Mouse (Mus musculus): ENCODE data around the gene Vmn1r143. TPM values are rescaled to one million over a fixed set of nuclear protein-coding genes. Genes with fewer than 3 reads are reported as not detected.
"Not testable (repeated sequence)": the region's sequence is repeated elsewhere in the genome, so short reads cannot be mapped to it uniquely, and the experiment has no call there.

Gene Vmn1r143
- polyA plus RNA-seq (2016; fragmentation: Nextera tagmentation; extraction: Ambion mirVana): not detected in 2 replicates

GRCm38 (mm10) chr7:22189077-22189476 is at the start of gene Vmn1r143:
Vmn1r143 (plus strand) TSS chr7:22189377.
- not testable (repeated sequence) for H3K9ac ChIP-seq; H3K4me3 ChIP-seq; H3K4me2 ChIP-seq (replicated peaks); ATAC-seq (ENCODE audit: insufficient number of reproducible peaks, insufficient read depth, low FRiP score, low TSS enrichment); H3K36me3 ChIP-seq; H3K9me3 ChIP-seq; H3K4me1 ChIP-seq; H3K27ac ChIP-seq; H3K27me3 ChIP-seq
- no CpG with 5 or more reads among the region's 3 CpGs for WGBS

- H3K27ac ChIP-seq; H3K9me3 ChIP-seq; H3K9ac ChIP-seq; H3K4me1 ChIP-seq; H3K36me3 ChIP-seq; ATAC-seq (ENCODE audit: insufficient number of reproducible peaks, insufficient read depth, low FRiP score, low TSS enrichment); H3K27me3 ChIP-seq; H3K4me2 ChIP-seq (replicated peaks); H3K4me3 ChIP-seq: not testable (repeated sequence)
- WGBS: no CpG with 5 or more reads among the region's 3 CpGs
Observed at GRCm38 (mm10) chr7:22163935-22164334, 25.2 kb upstream of the Vmn1r143 start, which contains the start of gene Vmn1r142. Vmn1r142 (minus strand) TSS chr7:22164035.

- not testable (repeated sequence) for H3K9ac ChIP-seq; H3K4me3 ChIP-seq; H3K36me3 ChIP-seq; H3K27me3 ChIP-seq; H3K9me3 ChIP-seq; ATAC-seq (ENCODE audit: insufficient number of reproducible peaks, insufficient read depth, low FRiP score, low TSS enrichment); H3K4me1 ChIP-seq; H3K4me2 ChIP-seq (replicated peaks); H3K27ac ChIP-seq
- whole genome bisulfite sequencing: no CpG with 5 or more reads among the region's 2 CpGs
Observed at GRCm38 (mm10) chr7:22201164-22201563, 12.0 kb downstream of the Vmn1r143 start, which contains the start of gene Gm8653. Gm8653 (minus strand) TSS chr7:22201264.

- H3K27ac ChIP-seq; H3K4me3 ChIP-seq; ATAC-seq (ENCODE audit: insufficient number of reproducible peaks, insufficient read depth, low FRiP score, low TSS enrichment); H3K9me3 ChIP-seq; H3K36me3 ChIP-seq; H3K4me2 ChIP-seq (replicated peaks); H3K27me3 ChIP-seq; H3K9ac ChIP-seq; H3K4me1 ChIP-seq: not testable (repeated sequence)
- 19% methylated on average over 2 of the region's 2 CpGs for WGBS
Observed at GRCm38 (mm10) chr7:22229384-22229783, 40.2 kb downstream of the Vmn1r143 start, which contains the start of gene Gm8453. Gm8453 (minus strand) TSS chr7:22229484.

Other genes with a start within 250 kb of the Vmn1r143 start
- not detected in 2 replicates for gene Vmn1r137, start 194.8 kb upstream of the Vmn1r143 start, polyA plus RNA-seq (2016; fragmentation: Nextera tagmentation; extraction: Ambion mirVana)
- gene Vmn1r138, start 160.5 kb upstream of the Vmn1r143 start, polyA plus RNA-seq (2016; fragmentation: Nextera tagmentation; extraction: Ambion mirVana): not detected in 2 replicates
- gene Gm6176, start 133.1 kb upstream of the Vmn1r143 start, polyA plus RNA-seq (2016; fragmentation: Nextera tagmentation; extraction: Ambion mirVana): not detected in 2 replicates
- gene Vmn1r139, start 120.3 kb upstream of the Vmn1r143 start, polyA plus RNA-seq (2016; fragmentation: Nextera tagmentation; extraction: Ambion mirVana): not detected in 2 replicates
- gene Gm16451, start 71.1 kb upstream of the Vmn1r143 start, polyA plus RNA-seq (2016; fragmentation: Nextera tagmentation; extraction: Ambion mirVana): not detected in 2 replicates
- gene Gm10666, start 54.6 kb upstream of the Vmn1r143 start, polyA plus RNA-seq (2016; fragmentation: Nextera tagmentation; extraction: Ambion mirVana): not detected in 2 replicates
- not detected in 2 replicates for gene Vmn1r142, start 25.3 kb upstream of the Vmn1r143 start, polyA plus RNA-seq (2016; fragmentation: Nextera tagmentation; extraction: Ambion mirVana)
- not detected in 2 replicates for gene Gm8653, start 11.9 kb downstream of the Vmn1r143 start, polyA plus RNA-seq (2016; fragmentation: Nextera tagmentation; extraction: Ambion mirVana)
- not detected in 2 replicates for gene Gm8453, start 40.1 kb downstream of the Vmn1r143 start, polyA plus RNA-seq (2016; fragmentation: Nextera tagmentation; extraction: Ambion mirVana)
- gene Gm4187, start 140.3 kb downstream of the Vmn1r143 start, polyA plus RNA-seq (2016; fragmentation: Nextera tagmentation; extraction: Ambion mirVana): not detected in 2 replicates
- not detected in 2 replicates for gene Gm8660, start 181.7 kb downstream of the Vmn1r143 start, polyA plus RNA-seq (2016; fragmentation: Nextera tagmentation; extraction: Ambion mirVana)
- not detected in 2 replicates for gene Vmn1r148, start 224.2 kb downstream of the Vmn1r143 start, polyA plus RNA-seq (2016; fragmentation: Nextera tagmentation; extraction: Ambion mirVana)
- gene Vmn1r149, start 248.9 kb downstream of the Vmn1r143 start, polyA plus RNA-seq (2016; fragmentation: Nextera tagmentation; extraction: Ambion mirVana): not detected in 2 replicates